In genomic region chr8:85080532-85081215, GRCm38 (mm10) we compare ENCODE assay signal across 8 mouse cellular contexts. TPM values are rescaled to one million over a fixed set of nuclear protein-coding genes. Genes with fewer than 3 reads are reported as not detected.
A peak's percentile ranks its signal among the peaks of the same experiment; 100 is the strongest.
DNase-seq lines count a peak whose midpoint lies in the region; ATAC-seq and TF ChIP-seq lines count a peak whose summit lies in the region.

Wdr83os (plus strand) TSS chr8:85080740.

- TF ChIP-seq EP300 in liver, embryonic 14.5 days (IDR thresholded peaks at IDR 0.05; ENCODE audit: low read depth): no peak; the same call in 1 of the 2 replicates

- WGBS in embryonic facial prominence, embryonic 14.5 days: under 1% methylated on average over 30 of the region's 30 CpGs
- WGBS in heart, embryonic 12.5 days: under 1% methylated on average over 30 of the region's 30 CpGs
- WGBS in kidney, embryonic 15.5 days: under 1% methylated on average over 30 of the region's 30 CpGs
- under 1% methylated on average over 30 of the region's 30 CpGs for WGBS in liver, embryonic 14.5 days (ENCODE audit: insufficient replicate concordance)

- H3K4me2 ChIP-seq in embryonic facial prominence, embryonic 14.5 days (ENCODE audit: low read depth, low read length): peak within 1 kb of the TSS; percentile 87
- H3K4me2 ChIP-seq in heart, embryonic 12.5 days: peak within 1 kb of the TSS; percentile 85
- peak within 1 kb of the TSS; percentile 75 for H3K4me2 ChIP-seq in kidney, embryonic 15.5 days
- H3K4me2 ChIP-seq in liver, embryonic 14.5 days (ENCODE audit: low read depth): peak within 1 kb of the TSS; percentile 70

- H3K4me3 ChIP-seq in embryonic facial prominence, embryonic 14.5 days (ENCODE audit: low read depth, low read length): peak within 1 kb of the TSS; percentile 75
- peak within 1 kb of the TSS; percentile 86 for H3K4me3 ChIP-seq in heart, embryonic 12.5 days
- peak within 1 kb of the TSS; percentile 83 for H3K4me3 ChIP-seq in kidney, embryonic 15.5 days (replicated peaks)
- peak within 1 kb of the TSS; percentile 83 to 96 for H3K4me3 ChIP-seq in liver, embryonic 14.5 days (ENCODE audit: insufficient read depth in 1 of 2, low read depth in 2 of 2, low read length in 2 of 2)

- ATAC-seq in embryonic facial prominence, embryonic 14.5 days (ENCODE audit: low read depth): peak; percentile 16; the same call in 1 of the 2 replicates
- 0 out of 2 replicates have a peak, but pooled peaks have one; percentile 2 for ATAC-seq in heart, embryonic 12.5 days (ENCODE audit: insufficient number of reproducible peaks, low FRiP score)
- peak; percentile 2; the same call in 1 of the 2 replicates for ATAC-seq in kidney, embryonic 15.5 days (replicated peaks; ENCODE audit: low FRiP score)
- peak; percentile 22; the same call in 1 of the 2 replicates for ATAC-seq in liver, embryonic 14.5 days (ENCODE audit: insufficient read depth)

- peak; percentile 58 to 66 for DNase-seq in CD8-positive naive resting alpha-beta T cell, adult 2 months (ENCODE audit: low read depth in 2 of 2, low spot score in 2 of 2)
- DNase-seq in adrenal gland, adult 8-10 months: no peak
- peak; percentile 84 for DNase-seq in embryonic facial prominence, embryonic 14.5 days (ENCODE audit: low spot score)
- DNase-seq in liver, embryonic 14.5 days (ENCODE audit: low read depth in 3 of 3, low spot score in 3 of 3): peak; percentile 61 to 65 (median 63)
- DNase-seq in neural tube, embryonic 10.5 days (ENCODE audit: extremely low spot score, low spot score): peak; percentile 78
- peak; percentile 81 for DNase-seq in thymus, postnatal 0 days (ENCODE audit: low spot score)

- H3K9ac ChIP-seq in embryonic facial prominence, embryonic 14.5 days (ENCODE audit: low read depth, low read length): peak within 1 kb of the TSS; percentile 81
- peak within 1 kb of the TSS; percentile 90 for H3K9ac ChIP-seq in heart, embryonic 12.5 days
- peak within 1 kb of the TSS; percentile 79 for H3K9ac ChIP-seq in kidney, embryonic 15.5 days
- H3K9ac ChIP-seq in liver, embryonic 14.5 days (replicated peaks): peak within 1 kb of the TSS; percentile 96

- no peaks in the 10 kb centered on the region for H3K27me3 ChIP-seq in embryonic facial prominence, embryonic 14.5 days (replicated peaks; ENCODE audit: control insufficient read depth, insufficient read depth, low read length)
- no peaks in the 10 kb centered on the region for H3K27me3 ChIP-seq in heart, embryonic 12.5 days (replicated peaks)
- no peaks in the 10 kb centered on the region for H3K27me3 ChIP-seq in kidney, embryonic 15.5 days
- H3K27me3 ChIP-seq in liver, embryonic 14.5 days (ENCODE audit: control insufficient read depth, insufficient read depth, low read length): no peaks in the 10 kb centered on the region

- peaks cover 33% of the 10 kb centered on the region for H3K36me3 ChIP-seq in embryonic facial prominence, embryonic 14.5 days (ENCODE audit: control insufficient read depth, insufficient read depth, low read length)
- peaks cover 32% of the 10 kb centered on the region for H3K36me3 ChIP-seq in heart, embryonic 12.5 days
- peaks cover 37% of the 10 kb centered on the region for H3K36me3 ChIP-seq in kidney, embryonic 15.5 days
- peaks cover 13% of the 10 kb centered on the region for H3K36me3 ChIP-seq in liver, embryonic 14.5 days (replicated peaks; ENCODE audit: control insufficient read depth, insufficient read depth, low read depth)

- no peak for TF ChIP-seq CTCF in liver, embryonic 14.5 days (IDR thresholded peaks at IDR 0.05; ENCODE audit: low read depth)

- peaks cover 16% of the 10 kb centered on the region for H3K4me1 ChIP-seq in embryonic facial prominence, embryonic 14.5 days (ENCODE audit: control insufficient read depth, insufficient read depth, low read length)
- H3K4me1 ChIP-seq in heart, embryonic 12.5 days (replicated peaks): peaks cover 45% of the 10 kb centered on the region
- peaks cover 39% of the 10 kb centered on the region for H3K4me1 ChIP-seq in kidney, embryonic 15.5 days
- peaks cover 22 to 40% of the 10 kb centered on the region in 2 experiments for H3K4me1 ChIP-seq in liver, embryonic 14.5 days (replicated peaks; ENCODE audit: control insufficient read depth in 2 of 2, insufficient read depth in 2 of 2, low read length in 1 of 2)

- H3K9me3 ChIP-seq in embryonic facial prominence, embryonic 14.5 days (ENCODE audit: control insufficient read depth, low read length): no peaks in the 10 kb centered on the region
- no peaks in the 10 kb centered on the region for H3K9me3 ChIP-seq in heart, embryonic 12.5 days (replicated peaks)
- no peaks in the 10 kb centered on the region for H3K9me3 ChIP-seq in kidney, embryonic 15.5 days (replicated peaks)
- H3K9me3 ChIP-seq in liver, embryonic 14.5 days (ENCODE audit: control insufficient read depth, low read length): no peaks in the 10 kb centered on the region

- peak within 1 kb of the TSS; percentile 72 for H3K27ac ChIP-seq in embryonic facial prominence, embryonic 14.5 days (replicated peaks; ENCODE audit: low read depth, low read length)
- H3K27ac ChIP-seq in heart, embryonic 12.5 days (ENCODE audit: poor library complexity, severe bottlenecking): peak within 1 kb of the TSS; percentile 17
- peak within 1 kb of the TSS; percentile 90 for H3K27ac ChIP-seq in kidney, embryonic 15.5 days
- H3K27ac ChIP-seq in liver, embryonic 14.5 days: peak within 1 kb of the TSS; percentile 67

RNA-seq across cellular contexts. Expression of gene Wdr83os, which starts in this region (rescaled TPM):
- 10 to 100 TPM; 76.0 to 87.7 (median 81.1) TPM for total RNA-seq in adrenal gland, adult 8-10 months (2022)
- 125 and 127 TPM in 2 replicates for polyA plus RNA-seq in embryonic facial prominence, embryonic 14.5 days (2014; fragmentation: Nextera tagmentation; extraction: Ambion mirVana)
- polyA plus RNA-seq in heart, embryonic 12.5 days (2016; fragmentation: Nextera tagmentation; extraction: Ambion mirVana): 107 and 109 TPM in 2 replicates
- 141 TPM in 2 replicates for polyA plus RNA-seq in kidney, embryonic 15.5 days (2015; fragmentation: Nextera tagmentation; extraction: Ambion mirVana)
- 40.6 and 51.8 TPM in 2 replicates for polyA plus RNA-seq in liver, embryonic 14.5 days (2012; rRNA removed)
- 61.8 and 71.5 TPM in 2 replicates for polyA plus RNA-seq in liver, embryonic 14.5 days (2014; fragmentation: Nextera tagmentation; extraction: Ambion mirVana)
- polyA plus RNA-seq in thymus, postnatal 0 days (2015; fragmentation: Nextera tagmentation; extraction: Ambion mirVana): 142 and 149 TPM in 2 replicates

Comparison
In these comparisons a context has a peak if more than half of its experiments do, and no peak if none do; other contexts are left out.
1. H3K27ac ChIP-seq: peak in every context shown above with its lines; median percentile 90 in kidney, embryonic 15.5 days; 72 in embryonic facial prominence, embryonic 14.5 days; 67 in liver, embryonic 14.5 days; 17 in heart, embryonic 12.5 days.